Mouse (Mus musculus) ES-E14 (cell line): ENCODE measurements around the gene Brd1.

Experiments used
- CHD2 ChIP-seq: IDR thresholded peaks from 2 replicates; pipeline ENCODE4 v1.6.1; 2014; ENCODE audit warnings: mild to moderate bottlenecking, low read depth, low read length, inconsistent platforms
- HCFC1 ChIP-seq: IDR thresholded peaks from 2 replicates; pipeline ENCODE4 v1.6.1; 2012; ENCODE audit warnings: low read length, inconsistent platforms, borderline replicate concordance; ENCODE audit not compliant: insufficient read depth

DNA sequence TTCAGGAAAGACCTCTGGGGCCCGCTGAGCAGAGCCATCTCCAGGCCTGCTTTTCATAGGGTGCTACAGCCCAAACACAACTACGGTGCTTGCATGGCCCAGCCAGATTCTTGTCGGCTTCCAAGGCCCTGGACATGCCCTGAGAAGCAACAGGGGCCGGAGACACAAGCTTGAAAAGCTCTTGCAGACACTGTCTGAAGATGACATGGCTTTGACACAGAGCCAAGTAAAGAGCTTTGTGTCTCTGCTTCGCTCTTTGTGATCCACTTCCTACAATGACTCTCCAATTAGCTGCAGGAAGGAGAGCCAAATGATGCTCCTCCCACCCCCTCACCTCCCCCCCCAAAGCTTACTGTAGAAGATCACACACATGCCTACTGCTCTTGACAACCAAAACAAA, 40.0 kb downstream of the Brd1 start:
- no peak for TF ChIP-seq HCFC1
- TF ChIP-seq CHD2: no peak
